Mouse (Mus musculus): ENCODE results near the gene Tra2b. TPM values are rescaled to one million over a fixed set of nuclear protein-coding genes. Genes with fewer than 3 reads are reported as not detected.
"Not testable (repeated sequence)": the region's sequence is repeated elsewhere in the genome, so short reads cannot be mapped to it uniquely, and the experiment has no call there.

The Tra2b gene
- total RNA-seq (2021): 10 to 100 TPM; 28.5 to 28.7 TPM
- long read RNA-seq, experiment 1, partial matches to known transcripts: 2 of 10 reads
- long read RNA-seq, experiment 1, other reads (novel, unspliced or antisense): 5 of 10 reads
- long read RNA-seq, experiment 2, partial matches to known transcripts: 0 of 4 reads
- long read RNA-seq, experiment 2, other reads (novel, unspliced or antisense): 1 of 4 reads

DNA sequence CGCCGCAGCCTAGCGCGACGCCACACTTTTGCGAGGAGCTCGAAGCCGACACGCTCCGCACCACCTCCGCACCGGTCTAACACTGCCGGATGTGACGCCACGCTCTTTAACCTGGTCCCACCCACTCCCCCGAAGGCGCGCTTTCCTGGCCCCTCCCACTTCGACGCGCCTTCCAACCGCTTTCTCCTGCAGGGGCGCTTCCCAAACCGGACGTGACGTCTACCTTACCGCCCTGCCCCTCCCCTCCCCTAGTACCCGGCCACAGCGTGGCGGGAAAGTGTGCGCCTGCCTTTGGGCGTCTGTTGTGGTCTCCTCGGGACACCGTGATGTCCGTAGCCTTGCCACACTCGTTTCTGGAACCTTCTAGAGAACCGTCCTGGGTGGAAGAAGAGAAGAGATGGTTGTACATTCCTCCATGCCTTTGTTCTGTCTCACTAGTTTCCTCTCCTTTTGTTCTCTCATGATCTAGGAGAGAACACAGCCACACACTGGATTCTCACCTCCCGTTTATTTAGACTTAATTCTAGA is at the start of gene Tra2b:
TSS of gene Tra2b (minus strand) at position 157 of the 528 bp plus-strand sequence.
- peak; percentile 96 for DNase-seq

DNA sequence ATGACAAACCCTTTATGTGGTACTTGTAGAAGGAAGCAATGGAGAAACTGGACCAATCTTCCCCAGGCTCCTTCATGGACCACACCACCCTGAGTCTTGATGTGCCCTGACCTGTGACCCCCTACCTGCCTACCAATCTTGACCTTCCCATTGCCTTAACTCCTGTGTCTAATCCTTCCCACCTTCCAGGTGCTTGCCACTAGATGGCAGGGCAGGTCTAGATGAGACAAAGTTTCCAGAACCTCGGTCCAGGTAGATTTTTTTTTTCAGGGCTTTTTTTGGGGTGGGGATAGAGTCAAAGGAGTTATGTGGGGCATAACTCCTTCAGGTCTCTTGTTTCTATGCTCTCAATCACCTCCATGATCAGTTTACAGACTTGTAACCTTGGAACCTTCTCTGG is 44.8 kb upstream of the Tra2b start:
- DNase-seq: no peak

DNA sequence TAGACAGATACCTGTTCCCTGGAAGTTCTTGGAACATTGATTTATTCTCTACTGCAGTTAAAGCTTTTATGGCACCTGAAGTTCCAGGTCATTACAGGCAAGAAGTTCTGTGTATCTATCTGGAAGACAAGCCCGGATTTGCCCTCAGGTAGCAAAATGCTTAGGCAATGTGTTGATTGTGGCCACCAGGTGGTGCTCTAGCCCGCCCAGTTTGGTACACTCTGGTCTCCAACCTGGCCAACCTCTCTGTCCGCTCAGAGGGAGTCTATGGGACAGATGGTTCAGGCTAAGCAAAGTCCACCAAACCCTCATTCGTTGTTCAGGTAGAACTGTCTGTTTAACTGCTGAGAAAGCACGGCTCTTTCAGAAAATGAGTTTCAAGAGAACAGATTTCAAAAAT is 36.8 kb upstream of the Tra2b start:
- peak; percentile 41 for DNase-seq

DNA sequence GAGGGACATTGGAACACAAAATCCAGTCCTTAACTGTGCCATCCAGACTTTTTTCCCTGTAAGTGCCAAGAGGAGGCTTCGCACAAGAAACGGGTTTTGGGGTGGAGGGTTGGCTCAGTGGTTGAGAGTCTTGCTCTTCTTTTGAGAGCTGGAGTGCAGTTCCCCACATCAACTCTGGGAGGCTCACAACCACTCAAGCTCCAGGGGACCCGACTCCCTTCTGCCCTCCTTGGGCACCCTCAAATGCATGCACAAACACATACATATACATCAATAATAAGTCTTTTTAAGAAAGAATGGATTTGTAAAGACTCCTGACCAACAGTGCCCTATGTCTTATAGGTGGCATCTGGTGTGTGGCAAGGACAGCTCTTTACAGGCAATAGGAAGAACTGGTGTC is 35.6 kb upstream of the Tra2b start:
- DNase-seq: no peak

DNA sequence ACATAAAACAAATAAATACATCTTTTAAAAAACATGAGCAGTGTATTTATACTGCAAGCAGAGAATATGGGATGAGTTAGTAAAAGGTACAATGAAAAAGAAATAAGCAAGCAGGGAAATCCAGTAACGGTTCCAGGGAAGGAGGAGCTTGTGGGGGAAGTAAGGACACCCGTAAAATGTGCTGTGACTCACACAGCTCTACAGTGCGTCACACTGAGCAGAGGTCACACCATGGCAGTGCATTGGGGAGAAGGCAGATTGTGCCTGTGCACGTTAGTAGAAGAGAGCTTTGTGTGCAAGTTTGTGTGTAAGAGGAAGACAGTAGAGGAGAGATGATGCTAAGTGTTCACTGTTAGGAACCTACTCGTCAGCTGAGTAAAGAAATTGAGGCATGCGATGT is 31.1 kb upstream of the Tra2b start:
- no peak for DNase-seq

DNA sequence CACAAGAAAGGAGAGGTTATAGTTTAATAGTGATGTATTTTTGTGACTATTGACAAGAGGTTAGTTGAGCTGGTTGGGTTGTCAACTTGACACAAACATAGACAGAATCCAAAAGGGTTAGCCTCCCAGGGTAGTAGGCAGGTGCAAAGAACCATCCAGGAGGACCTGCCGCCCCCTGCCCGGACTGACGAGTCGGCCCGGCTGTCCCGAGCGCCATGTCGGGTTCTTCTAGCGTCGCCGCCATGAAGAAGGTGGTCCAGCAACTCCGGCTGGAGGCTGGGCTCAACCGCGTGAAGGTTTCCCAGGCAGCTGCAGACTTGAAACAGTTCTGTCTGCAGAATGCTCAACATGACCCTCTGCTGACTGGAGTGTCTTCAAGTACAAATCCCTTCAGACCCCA is 29.0 kb upstream of the Tra2b start:
- not testable (repeated sequence) for DNase-seq

DNA sequence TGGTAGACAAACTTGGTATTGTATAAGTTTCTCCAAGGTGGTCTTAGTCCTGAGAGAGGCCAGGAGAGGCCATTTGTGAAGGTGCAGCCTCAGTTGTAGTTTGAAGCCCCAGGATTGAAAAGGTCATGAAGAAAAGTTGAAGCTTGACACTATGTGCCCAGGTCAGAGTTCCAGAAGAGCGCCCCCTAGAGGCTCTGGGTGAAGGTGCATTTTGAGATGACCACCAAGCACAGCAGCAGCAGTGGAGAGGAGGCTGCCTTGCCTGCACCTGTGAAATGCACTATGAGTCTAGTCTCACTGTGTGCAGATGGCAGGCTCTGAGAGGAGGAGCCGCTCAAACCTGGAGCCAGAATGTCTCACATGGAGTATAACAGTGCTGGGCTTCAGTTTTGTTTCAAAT is 27.8 kb upstream of the Tra2b start:
- DNase-seq: no peak

DNA sequence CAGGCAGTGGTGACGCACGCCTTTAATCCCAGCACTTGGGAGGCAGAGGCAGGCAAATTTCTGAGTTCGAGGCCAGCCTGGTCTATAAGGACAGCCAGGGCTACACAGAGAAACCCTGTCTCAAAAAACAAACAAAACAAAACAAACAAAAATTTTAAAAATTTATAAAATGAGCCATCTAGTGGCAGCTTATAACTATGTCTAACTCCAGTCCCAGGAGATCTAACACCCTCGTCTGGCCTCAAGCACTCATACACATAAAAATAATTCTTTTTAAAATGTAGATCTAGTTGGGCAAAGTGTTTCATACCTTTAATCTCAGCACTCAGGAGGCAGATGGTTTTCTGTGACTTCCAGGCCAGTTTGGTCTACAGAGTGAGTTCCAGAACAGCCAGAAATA is 26.6 kb upstream of the Tra2b start:
- DNase-seq: no peak

DNA sequence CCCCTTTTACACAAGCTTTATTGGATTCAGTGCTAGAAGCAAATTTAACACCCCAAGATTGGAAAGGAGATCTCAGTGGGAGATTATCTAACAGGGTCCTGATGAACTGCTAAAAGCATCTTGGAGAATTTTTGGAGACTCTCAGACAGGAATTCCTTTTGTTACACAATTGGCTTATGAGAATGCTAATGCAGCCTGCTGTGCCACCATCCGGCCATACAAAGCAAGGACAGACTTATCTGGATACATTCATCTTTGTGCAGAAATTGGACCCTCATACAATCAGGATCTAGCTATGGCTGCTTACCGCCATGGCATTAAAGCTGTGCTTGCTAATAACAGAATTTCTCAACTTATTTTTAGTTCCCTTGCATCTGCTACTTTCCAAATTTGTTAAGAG is 23.8 kb upstream of the Tra2b start:
- no peak for DNase-seq

DNA sequence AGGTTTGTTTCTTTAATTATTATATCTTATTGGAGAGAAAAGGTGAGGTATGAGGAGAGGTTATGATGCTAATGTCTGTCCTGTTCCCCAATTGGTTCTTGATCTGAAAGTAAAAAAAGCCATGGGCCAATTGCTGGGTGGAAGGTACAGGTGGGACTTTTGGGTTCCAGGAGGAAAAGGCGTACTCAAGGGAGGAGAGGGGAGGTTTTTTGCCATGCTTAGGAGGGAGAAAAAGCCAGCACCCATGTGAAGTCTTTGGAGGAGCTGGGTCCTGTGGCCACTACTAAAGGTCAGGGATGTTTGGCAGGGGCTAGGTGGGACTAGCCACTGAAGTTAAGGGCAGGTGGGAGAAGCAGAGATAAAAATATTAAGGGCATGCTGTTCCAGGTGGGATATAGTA is 21.2 kb upstream of the Tra2b start:
- no peak for DNase-seq

DNA sequence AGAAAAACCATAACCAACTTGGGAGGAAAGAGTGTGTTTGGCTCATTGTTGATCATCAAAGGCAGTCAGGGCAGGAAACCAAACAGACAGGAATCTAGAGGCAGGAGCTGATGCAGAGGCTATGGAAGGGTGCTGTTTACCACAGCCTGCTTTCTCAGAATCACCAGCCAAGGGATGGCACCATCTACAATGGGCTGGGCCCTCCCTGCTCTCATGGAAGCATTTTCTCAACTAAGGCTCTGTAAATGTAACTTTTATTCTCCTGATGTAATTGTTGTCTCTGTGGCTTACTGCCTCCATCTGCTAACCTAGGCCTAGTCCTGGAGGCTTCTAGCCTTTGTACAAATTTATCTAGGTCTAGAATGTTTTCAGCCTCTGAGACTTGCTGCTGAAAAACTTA is 10.7 kb upstream of the Tra2b start:
- DNase-seq: no peak

DNA sequence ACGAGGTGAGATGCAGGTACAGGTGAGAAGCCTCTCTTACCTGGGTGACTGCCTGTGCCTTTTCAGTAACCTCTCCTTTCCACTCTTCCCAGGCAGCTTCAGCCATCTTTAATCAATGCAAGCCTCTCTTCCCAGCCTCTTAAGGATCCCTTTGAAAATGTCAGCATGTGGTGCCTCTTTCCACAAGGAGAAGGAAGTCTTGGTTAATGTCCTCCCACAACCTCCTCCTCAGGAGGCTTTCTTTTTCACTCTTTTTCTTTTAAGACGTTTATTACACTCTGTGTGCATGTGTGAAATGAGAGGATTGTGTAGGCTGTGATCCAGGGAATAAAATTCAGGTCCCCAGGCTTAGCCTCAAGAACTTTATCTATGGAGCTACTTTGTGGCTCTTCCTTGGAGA is 9.3 kb upstream of the Tra2b start:
- DNase-seq: no peak

DNA sequence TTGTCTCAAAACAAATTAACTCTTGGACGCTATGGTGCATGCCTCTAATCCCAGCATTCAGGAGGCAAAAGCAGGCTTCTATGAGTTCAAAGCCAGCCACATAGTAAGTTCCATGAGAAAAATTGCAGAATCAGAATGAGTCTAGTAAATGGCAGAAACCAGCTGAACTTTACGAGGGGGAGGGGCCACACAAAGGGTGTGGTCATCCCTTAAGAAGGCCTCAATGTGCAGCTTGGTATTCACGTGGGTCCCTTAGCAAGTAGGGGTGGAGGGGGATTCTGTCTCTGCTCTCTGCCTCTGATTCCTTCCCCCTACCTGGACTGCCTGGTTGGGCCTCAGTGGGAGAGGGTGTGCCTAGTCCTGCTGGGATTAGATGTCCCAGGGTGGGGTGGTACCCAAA is 4.7 kb upstream of the Tra2b start:
- DNase-seq: no peak

DNA sequence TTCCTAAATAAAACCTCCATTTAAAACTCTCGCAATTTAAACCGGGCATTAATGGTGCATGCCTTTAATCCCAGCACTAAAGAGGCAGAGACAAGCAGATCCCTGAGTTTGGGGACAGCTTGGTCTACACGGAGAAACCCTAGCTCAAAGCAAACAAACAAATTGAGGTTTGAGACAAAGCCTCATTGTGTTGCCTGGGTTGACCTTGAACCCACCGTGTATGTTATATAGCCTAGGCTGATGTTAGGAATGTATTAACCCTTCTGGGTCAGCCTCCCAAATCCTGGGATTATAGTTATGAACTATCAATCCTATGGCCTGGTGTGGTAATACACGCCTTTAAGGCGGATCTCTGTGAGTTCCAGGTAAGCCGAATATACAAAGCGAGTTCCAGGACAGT is 579 bp upstream of the Tra2b start:
- no peak for DNase-seq

DNA sequence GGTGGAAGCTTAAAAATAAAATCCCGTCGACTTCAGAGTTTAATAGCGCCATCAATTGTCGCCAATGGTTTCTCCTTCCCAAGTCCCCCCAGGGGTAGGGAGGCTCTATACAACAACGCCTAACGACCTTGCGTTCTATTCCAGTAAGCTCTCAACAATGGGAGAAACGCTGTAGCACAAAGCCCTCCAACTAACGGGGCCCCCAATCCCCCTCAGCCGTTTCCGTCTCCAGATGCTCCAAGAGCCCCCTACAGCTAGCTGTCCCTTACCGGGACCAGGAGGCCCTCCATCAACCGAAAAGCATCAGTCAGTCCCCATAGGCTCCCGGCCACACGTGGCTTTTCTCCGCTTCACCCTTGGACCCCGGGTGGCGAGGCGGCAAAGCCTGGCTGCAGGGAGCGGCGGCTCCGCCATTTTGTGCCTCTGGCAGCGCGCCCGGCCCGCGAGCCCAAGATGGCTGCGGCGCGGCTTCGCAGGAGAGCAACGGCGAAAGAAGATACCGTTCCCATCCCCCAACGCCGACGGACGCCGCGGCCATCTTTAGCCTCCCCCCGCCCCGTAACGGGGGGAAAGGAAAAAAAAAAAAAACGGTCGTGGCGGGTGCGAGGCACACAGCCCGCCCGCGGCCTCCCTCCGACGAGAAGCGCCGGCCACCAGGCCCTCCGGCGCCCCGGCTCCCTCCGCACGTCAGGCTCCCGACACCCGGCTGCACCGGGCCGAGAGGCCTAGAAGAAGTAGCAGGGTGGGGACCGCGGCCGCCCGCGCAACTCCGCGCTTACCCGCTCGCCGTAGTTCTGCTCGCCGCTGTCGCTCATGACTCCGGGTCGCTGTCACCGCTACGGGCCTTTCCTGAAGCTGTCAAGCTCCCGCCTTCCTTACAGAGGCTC is 600 bp downstream of the Tra2b start:
- DNase-seq: peak; percentile 84

DNA sequence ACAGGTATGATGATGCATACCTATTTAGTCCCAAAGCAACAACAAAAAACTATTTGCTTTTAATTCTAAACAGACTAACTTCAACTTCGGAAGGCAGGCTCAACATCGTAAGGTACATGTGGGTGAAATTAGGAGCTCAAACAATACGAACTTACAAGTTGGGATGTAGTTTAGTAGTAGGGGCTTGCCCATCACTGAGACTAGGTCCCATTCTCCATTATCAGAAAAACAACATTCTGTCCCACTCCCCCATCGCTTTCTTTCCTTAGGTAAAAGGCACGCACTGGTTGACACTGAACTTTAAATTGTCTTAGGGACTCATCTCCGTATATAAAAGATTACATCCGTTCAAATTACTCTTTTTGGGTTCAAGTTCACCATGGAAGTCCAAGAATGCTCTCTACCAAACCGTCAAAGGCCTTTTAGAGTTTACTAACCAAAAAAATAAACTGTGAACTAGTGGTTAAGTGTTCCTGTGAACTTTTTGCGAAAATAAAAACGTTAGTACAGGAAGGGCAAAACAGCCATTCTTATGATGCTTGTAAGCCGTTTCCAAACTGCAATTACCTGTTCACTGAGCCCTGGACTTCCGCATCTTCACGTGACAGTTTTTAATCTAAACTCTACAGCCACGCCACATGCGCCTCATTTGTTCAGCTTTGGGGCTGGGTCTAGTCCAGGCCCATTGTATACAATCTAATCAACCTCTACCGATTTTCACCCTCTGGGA is 1.4 kb downstream of the Tra2b start:
- no peak for DNase-seq

DNA sequence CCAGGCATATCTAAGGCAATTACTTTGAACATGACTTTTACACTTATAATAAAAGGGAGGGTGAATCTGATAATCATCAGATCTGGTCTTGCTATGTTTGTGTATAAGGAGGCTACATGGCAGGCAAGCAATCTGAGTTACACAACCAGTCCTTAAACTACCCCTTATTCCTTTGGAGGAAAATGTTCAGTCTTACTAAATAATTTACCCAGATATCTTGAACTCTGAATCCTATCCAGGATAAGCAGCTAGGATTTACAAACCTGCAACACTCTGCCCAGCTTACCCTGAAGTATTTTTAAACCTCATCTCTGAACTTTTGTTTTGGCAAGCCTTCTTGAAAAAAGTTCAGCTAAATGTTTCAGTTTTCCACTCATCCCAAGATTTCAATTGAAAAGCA is 2.7 kb downstream of the Tra2b start:
- DNase-seq: no peak

DNA sequence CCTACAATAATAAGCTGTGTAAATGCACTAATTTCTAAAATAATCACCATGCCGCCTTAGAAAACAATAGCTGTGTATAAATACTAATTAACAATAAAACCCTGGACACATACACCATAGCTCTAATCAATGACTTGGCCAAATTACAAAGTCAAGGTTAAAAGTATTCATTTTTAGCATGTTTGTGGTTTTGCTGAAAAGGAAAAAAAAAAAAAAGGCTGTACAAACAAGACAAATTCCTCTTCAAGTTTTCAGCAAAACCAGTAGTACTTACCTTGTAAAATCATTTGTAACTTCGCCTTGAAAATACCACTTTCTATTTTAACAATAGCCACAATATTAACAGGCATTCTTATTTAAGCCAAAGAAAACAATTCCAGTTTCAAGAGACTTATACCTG is 4.2 kb downstream of the Tra2b start:
- no peak for DNase-seq

DNA sequence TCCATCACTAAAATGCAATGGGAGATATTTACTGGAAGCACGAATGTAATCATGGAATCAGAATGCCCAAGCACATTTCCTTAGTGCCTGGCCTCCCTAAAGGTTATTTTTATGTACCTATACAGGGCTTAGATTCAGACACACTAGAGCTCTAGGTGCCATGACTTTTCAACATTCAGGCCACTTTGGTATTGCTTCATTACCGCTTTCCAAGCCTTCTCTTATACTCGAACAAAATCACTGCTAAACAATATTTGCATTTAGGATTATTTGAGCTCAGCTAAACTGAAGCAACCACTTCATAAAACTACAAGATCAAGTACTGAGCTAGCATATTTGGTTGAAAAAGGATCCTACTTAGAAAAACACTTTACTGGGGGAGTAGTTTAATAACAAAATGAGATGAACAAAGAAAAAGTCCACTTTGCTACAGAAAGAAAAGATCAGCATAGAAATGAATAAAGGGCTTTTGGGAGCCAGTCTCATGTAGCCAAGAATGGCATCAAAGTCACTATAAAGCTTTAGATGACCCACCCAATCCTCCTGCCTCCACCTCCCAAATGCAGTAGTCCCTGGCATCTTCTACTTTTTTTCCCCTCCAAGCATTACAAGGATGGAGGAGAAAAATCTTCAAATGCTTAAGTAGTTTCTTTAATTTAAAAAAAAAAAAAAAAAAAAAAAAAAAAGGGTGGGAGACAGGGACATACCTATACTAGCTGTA is 5.2 kb downstream of the Tra2b start:
- DNase-seq: no peak

DNA sequence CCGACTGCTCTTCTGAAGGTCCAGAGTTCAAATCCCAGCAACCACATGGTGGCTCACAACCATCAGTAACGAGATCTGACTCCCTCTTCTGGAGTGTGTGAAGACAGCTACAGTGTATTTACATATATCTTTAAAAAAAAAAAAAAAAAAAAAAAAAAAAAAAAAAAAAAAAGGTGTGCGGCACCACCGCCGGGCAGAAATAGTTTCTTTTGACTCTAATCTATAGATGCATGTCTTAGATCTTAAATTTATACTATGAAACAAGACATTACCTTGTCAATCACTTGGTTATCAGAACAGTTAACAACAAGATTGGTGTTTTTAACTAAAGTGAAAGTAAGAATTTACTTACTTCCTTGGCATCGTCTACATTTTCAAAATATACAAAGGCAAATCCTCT is 13.6 kb downstream of the Tra2b start:
- not testable (repeated sequence) for DNase-seq

DNA sequence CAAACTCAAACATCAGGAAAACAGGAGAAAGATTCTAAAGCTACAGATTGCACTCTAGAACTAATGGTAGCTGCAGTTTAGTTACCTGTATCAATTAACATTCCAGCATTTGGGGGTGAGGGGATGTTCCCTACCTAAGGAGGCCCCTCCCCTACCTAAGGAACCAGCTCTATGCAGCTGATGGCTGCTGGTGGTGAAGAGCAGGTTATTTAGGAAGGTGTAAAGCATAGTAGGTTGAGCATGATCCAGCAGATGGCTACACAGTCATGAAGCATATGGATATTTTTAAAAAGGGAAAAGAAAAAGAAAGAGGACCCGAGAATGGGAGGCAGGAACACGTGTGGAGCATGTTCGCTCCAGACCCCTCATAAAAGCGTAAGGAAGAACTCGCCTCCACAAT is 15.5 kb downstream of the Tra2b start:
- no peak for DNase-seq

DNA sequence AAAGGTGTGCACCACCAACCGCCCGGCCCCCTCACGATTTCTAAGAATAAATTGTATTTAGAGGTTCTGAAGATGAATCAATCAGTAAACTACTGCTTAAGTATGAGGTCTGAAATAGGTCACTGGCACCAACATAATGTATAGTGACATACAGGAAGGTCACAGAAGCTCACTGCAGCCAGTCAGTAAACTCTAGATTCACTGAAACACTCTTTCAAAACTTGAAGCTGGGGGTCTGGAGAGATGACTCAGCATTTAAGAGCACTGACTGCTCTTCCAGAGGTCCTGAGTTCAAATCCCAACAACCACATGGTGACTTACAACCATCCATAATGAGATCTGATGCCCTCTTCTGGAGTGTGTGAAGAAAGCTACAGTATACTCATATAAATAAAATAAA is 16.1 kb downstream of the Tra2b start:
- DNase-seq: no peak
